Mouse (Mus musculus): ENCODE measurements around the gene Eif4ebp2.

GRCm38 (mm10) chr10:61448834-61449233, 3.6 kb downstream of the Eif4ebp2 start:
- TF ChIP-seq POLR2A (IDR thresholded peaks at IDR 0.05; ENCODE audit: extremely low read depth, insufficient read depth, low read length): no peak
- TF ChIP-seq CTCF (IDR thresholded peaks at IDR 0.05; ENCODE audit: extremely low read depth, insufficient read depth, low read length): no peak
